Mouse (Mus musculus): ENCODE results near the gene Lbx2. TPM values are rescaled to one million over a fixed set of nuclear protein-coding genes. Genes with fewer than 3 reads are reported as not detected.

Lbx2 gene
- total RNA-seq, 2 experiments from 2014 or later: 0.56 TPM; not detected in 1

- intact Hi-C loops (cut with DNase I): no loop called here
- DNase-seq: peak in 1 of 2 experiments; percentile 61
These were observed 15.6 kb upstream of the Lbx2 start for GRCm38 (mm10) chr6:83070311-83071219.

DNA sequence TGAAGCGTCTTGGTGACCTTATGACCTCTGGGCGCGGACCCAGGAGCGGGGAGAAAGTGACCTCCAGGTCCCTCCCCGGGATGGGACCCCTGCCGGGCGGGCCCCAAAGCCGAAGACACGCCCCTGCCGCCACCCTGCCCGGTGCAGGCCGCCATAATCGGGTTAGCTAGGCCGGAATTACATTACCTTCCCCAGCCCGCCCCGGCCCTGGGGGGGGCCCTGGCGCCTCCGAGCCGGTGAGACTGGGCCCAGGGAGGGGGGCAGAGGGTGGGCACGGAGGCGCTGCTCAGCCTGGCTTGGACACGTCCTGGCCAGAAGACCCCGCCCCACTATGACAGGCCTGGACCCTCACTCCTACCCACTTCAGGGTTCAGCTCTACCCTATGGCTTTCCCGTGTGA is 14.9 kb upstream of the Lbx2 start:
- intact Hi-C loops (cut with DNase I): no loop called here
- no peak for DNase-seq

DNA sequence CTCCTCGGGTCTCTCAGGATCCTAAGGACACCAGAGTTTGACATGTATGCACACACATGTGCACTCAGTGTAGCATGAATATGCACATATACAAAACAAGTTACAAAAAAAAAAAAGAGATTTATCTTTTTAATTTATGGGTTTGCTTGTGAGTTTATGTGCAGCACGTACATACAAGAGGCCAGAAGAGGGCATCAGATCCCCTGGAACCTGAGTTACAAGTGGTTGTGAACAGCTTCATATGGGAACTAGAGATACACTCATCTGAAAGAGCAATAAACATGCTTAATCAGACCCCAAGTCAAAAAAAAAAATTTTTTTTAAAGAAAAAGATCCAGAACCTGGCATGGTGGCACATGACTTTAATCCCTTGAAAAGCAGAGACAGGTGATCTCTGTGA is 11.2 kb upstream of the Lbx2 start:
- intact Hi-C loops (cut with DNase I): no loop called here
- DNase-seq: no peak

GRCm38 (mm10) chr6:83077630-83078323 is 8.4 kb upstream of the Lbx2 start, which contains the start of gene Pcgf1:
TSS of gene Pcgf1 (plus strand) at chr6:83077869.
- DNase-seq: no peak
- intact Hi-C loops (cut with DNase I): loop anchor here (1.0 to 2.0 kb wide), 2 partner anchors 23 to 81 kb away; partner anchors contain the start of gene Aup1

GRCm38 (mm10) chr6:83078324-83078858 is 7.8 kb upstream of the Lbx2 start:
- peak; percentile 99 to 100 for DNase-seq
- intact Hi-C loops (cut with DNase I): loop anchor here (1.0 to 2.0 kb wide), 2 partner anchors 24 to 82 kb away; partner anchors contain the start of gene Aup1

DNA sequence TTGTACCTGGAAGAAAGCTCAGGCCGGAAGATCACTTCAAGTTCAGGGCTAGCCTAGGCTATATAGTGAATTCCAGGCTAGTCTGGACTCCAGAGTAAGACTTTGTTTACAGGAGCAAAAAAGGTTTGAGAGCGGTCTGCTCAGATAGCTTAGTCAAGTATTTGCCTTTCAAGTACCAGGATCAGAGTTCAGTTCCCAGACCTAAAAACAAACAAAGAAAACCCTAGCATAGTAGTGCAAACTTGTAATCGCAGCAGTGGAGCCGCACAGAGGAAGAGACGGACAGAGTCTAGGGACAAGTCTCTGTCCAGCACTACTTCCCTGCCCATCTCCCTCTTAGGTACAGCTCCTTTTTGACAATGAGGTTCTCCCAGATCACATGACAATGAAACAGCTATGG is 6.0 kb upstream of the Lbx2 start:
- no peak for DNase-seq
- intact Hi-C loops (cut with DNase I): no loop called here

GRCm38 (mm10) chr6:83083497-83083896 is 2.7 kb upstream of the Lbx2 start:
- intact Hi-C loops (cut with DNase I): no loop called here
- DNase-seq: no peak

GRCm38 (mm10) chr6:83084477-83084876 is 1.7 kb upstream of the Lbx2 start:
- DNase-seq: no peak
- intact Hi-C loops (cut with DNase I): no loop called here

DNA sequence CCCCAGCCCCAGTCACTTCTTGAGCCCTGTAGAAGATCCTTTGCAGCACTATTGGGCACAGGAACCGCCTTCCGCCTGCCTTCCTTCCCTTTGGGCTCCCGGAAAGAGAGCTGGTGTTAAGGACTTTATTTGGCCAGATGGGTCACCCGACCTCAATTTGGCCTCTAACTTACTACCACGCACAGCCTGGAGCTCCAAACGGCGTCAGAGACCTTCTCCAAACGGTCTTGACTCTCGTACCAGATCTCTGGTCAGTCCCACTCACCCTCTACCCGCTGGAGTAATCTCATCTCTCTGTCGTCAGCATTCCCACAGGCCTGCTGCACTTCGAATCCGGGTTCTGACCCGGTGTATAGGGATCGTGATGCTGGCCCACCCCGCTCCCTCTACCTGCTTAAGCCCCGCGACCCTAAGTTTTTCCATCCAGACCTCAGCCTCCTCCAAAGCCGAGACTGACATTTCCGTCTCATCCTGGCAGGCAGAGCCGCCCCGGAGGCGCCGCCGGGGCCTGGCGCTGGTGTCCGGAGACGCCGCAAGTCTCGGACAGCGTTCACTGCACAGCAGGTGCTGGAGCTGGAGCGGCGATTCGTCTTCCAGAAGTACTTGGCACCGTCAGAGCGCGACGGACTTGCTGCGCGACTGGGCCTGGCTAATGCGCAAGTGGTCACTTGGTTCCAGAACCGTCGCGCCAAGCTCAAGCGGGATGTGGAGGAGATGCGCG is 1.2 kb downstream of the Lbx2 start:
- peak in 1 of 2 experiments; percentile 39 for DNase-seq
- intact Hi-C loops (cut with DNase I): no loop called here

DNA sequence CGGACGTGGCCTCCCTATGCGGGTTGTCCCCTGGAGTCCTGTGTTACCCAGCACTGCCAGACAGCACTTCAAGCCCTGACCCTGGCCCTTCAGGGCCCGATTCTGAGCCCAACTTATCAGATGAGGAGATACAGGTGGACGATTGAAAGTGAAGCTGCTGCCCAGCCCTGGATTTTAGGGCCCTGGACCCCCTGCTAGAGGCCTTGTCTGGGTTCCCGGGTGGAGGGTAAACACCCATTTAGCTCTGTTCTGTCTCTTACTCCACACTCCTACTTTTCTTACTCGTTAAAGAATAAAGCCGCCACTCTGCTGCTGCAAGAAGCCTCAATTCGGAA is 1.7 kb downstream of the Lbx2 start:
- intact Hi-C loops (cut with DNase I): no loop called here
- DNase-seq: no peak

DNA sequence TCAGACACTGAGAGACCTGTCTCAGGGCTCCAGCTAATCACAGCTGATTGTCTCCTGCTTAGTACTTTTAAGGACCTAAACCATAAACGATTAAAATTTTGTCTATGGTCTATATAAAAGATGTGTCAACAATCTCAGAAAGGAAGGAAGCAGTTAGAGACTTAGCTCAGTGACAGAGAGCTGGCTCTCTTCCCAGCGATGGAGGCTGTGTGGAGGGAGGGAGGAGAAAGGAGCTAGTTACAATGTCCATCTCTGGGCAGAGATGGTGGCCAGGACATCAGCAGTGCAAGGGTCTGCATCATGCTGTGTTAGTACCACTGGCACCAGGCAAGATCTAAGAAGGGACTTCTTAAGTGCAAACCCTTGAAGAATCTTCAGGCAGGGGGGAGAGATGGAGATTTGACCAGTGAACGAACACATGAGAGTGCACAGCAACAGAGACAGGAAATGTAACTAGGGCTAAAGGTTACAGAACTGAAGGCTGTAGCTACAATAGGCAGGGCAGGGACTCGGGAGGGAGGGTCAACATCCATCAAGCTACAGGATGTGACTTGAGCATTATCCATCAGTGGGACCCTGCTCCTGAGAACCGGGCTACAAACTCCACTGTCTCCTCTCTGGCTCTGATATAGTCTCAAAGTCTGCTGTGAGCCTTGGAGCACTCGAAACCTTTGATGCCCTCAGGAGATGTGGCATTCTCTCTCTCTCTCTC is 6.4 kb downstream of the Lbx2 start:
- intact Hi-C loops (cut with DNase I): no loop called here
- no peak for DNase-seq

- intact Hi-C loops (cut with DNase I): no loop called here
- DNase-seq: no peak
These were observed 9.8 kb downstream of the Lbx2 start for GRCm38 (mm10) chr6:83095968-83096367.

GRCm38 (mm10) chr6:83098411-83098810 is 12.2 kb downstream of the Lbx2 start:
- intact Hi-C loops (cut with DNase I): no loop called here
- no peak for DNase-seq

DNA sequence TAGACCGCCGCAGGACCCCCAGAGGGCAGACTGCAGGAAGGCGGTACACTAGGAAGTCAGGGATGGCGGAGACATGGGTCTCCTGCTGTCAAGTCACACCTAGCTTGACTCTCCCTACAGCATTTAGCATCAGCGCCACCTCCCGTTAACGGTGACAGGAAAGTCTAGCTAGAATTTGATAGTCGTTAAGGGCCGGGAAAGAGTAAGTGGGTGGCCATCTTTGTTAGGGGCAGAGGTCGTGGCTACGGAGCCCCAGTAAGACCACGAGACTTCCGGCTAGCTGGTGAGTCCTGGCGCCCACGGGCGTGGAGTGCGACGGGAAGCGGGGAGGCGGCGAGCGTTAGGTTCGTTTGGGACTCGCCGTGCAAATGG is 15.1 kb downstream of the Lbx2 start, which contains the start of the genes Ccdc142 and Gm42688:
TSS of gene Ccdc142 (plus strand) at position 286 of the 372 bp plus-strand sequence.
TSS of gene Gm42688 (plus strand) at position 302 of the 372 bp plus-strand sequence.
- DNase-seq: peak; percentile 81 to 83
- intact Hi-C loops (cut with DNase I): loop anchor here (2.0 kb wide), 1 partner anchor 105 kb away; no protein-coding TSS in a partner anchor

DNA sequence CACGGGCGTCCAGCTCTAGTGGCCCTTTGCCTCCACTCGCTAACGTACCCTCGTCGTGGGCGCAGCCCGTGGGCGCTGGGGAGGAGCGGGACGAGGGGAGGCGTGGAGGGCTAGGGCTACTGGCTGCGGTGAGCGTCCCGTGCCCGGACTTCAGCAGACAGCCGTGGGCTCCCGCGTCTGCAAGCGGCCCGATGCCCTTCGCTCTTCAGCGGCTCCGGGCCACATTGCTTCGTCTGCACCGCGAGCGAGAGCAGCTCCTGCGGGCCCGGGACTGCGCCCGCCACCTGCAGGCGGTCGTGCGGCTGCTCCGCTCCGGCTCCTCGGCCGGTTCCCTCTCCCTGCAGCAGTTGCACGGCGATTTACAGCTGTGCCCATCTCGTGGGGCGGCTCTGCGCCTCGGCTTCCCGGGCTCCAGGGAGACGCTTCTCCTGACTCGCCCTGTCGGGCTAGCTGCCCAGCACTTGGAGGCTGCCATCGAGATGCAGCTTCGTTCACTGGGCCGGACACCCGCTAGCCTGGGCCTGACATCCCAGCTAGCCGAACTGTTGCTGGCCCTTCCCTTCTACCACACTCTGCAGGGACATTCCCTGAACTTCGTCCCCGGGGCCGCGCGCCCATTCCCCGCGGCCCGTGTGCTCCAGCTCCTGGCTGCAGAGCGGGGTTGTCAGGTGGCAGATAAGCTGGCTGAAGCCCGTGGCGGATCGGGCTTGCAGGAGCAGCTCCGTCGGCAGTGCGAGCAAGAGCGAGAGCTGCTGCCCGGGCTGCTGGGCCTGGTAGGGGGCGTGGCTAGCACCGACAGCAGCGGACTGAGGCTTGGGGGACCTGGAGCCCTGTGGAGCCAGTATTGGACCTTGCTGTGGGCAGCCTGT is 15.8 kb downstream of the Lbx2 start:
- DNase-seq: peak; percentile 38 to 57
- intact Hi-C loops (cut with DNase I): loop anchor here (2.0 kb wide), 1 partner anchor 105 kb away; no protein-coding TSS in a partner anchor

DNA sequence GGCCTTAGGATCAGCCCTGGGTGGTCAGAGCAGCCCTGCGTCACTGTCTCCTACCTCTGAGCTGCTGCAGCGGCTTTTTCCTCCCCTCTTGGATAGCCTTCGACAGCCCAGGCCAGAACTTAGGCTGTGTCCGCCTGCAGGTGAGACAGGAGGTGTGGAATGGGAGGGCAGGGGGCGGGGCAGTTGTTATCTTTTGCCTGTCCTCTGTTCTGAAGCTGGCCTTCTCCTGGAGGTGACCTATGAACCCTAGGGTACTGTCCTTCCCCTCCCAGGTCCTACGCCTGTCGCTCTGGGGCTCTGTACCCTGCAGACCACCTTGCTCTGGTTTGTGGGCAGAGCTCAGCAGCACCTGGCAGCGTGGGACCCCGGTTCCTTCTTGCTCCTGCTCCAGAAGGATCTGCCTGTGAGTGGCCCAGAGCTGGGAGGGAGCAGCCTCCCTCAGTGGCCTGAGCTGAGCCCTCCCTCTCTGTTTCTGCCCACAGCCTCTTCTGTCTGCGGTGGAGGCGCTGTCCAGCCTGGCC is 17.0 kb downstream of the Lbx2 start:
- DNase-seq: no peak
- intact Hi-C loops (cut with DNase I): no loop called here

DNA sequence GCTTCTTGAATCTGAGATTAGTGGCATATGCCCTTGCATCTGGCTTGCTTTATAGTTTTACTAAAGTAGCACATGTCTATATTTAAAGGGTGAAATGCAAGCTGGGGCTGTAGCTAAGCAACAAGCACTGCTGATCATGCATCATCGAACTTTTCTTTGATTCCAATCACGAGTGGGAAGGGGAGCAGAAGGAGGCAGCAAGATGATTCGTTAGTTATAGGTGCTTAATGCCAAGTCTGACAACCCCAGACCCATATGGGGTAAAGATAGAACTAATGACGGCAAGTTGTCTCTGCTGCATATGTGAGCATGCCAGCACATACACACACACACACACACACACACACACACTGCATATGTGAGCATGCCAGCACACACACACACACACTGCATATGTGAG is 18.0 kb downstream of the Lbx2 start:
- intact Hi-C loops (cut with DNase I): no loop called here
- DNase-seq: no peak

DNA sequence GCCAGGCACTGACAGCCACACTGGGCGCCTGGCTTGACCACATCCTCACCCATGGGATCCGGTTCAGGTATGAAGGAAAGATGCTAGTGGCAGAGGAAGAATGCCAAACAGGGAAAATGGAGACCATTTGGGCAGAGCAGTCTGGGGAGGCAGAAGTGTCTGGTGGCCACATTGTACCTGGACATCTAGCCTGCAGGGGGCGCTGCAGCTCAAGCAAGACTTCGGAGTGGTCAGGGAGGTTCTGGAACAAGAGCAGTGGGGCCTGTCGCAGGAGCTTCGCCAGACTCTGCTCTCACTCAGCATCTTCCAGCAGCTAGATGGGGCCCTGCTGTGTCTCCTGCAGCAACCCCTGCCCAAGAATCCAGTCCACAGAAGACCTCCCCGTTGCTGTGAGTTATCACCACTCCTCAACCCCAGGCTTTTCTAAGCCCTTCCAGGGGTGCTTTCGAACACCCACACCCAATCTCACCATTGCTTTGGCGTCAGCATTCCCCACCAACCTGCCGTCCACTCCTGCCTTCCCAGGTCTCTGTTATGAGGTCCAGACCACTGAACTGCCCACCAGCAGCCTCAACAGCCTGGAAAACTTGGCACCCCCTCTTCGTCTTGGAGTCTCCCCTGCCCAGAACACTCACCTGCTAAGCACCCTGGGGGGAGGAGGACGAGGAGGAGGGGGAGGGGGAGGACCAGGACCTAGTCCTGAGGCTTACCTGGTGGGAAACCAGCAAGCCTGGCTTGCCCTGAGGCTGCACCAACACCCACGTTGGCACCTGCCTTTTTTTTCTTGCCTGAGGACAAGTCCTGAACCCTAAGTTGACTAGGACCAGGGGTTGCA is 21.6 kb downstream of the Lbx2 start:
- DNase-seq: peak; percentile 70 to 72

More for the DNA sequence above, 21.6 kb downstream of the Lbx2 start:
- intact Hi-C loops (cut with DNase I): no loop called here
